Mouse (Mus musculus) hindbrain, embryonic 10.5 days (tissue): ENCODE results near the gene Irgc1. TPM values are rescaled to one million over a fixed set of nuclear protein-coding genes. Genes with fewer than 3 reads are reported as not detected.
"Not testable (repeated sequence)": the region's sequence is repeated elsewhere in the genome, so short reads cannot be mapped to it uniquely, and the experiment has no call there.

Source experiments
- DNase-seq: peaks from one replicate; pipeline ENCODE4 v3.0.0-alpha.2; 2017; ENCODE audit warnings: low spot score
- H3K27ac ChIP-seq: fragments of 300-500 bp; sonication (generic); 2 replicates; pipeline ENCODE4 v1.5.1; 2016; ENCODE audit warnings: mild to moderate bottlenecking, moderate library complexity
- H3K27me3 ChIP-seq: fragments of 300-500 bp; sonication (generic); 2 replicates; pipeline ENCODE4 v1.6.1; 2016; ENCODE audit warnings: mild to moderate bottlenecking; ENCODE audit not compliant: poor library complexity, insufficient read depth, severe bottlenecking
- H3K36me3 ChIP-seq: fragments of 300-500 bp; sonication (generic); 2 replicates; pipeline ENCODE4 v1.6.1; 2016; ENCODE audit warnings: mild to moderate bottlenecking, moderate library complexity
- H3K4me1 ChIP-seq: fragments of 300-500 bp; sonication (generic); replicated peaks from 2 replicates; pipeline ENCODE4 v1.6.1; 2016; ENCODE audit warnings: mild to moderate bottlenecking
- H3K4me3 ChIP-seq: fragments of 300-500 bp; sonication (generic); 2 replicates; pipeline ENCODE4 v1.5.1; 2016; ENCODE audit warnings: mild to moderate bottlenecking, moderate library complexity
- H3K9me3 ChIP-seq: fragments of 300-500 bp; sonication (generic); 2 replicates; pipeline ENCODE4 v1.6.1; 2016; ENCODE audit warnings: mild to moderate bottlenecking, moderate library complexity
- WGBS: fragments of 180-500 bp; shearing (Covaris S2); methylation state at CpG from one replicate; pipeline ENCODE4 v1.1.7; 2016; 5-methylcytosine and 5-hydroxymethylcytosine counted together
- polyA plus RNA-seq: library from polyadenylated mRNA; unstranded; fragments of >200 nt; fragmentation: Nextera tagmentation; extraction: Ambion mirVana; gene quantifications from 2 replicates; pipeline ENCODE4 v1.2.1, GENCODE M21; 2016

Gene Irgc1
- polyA plus RNA-seq, 1 experiment from 2014 or later = not detected

GRCm38 (mm10) chr7:24405649-24406048 lies 46.4 kb downstream of the Irgc1 start:
- H3K36me3 ChIP-seq = peaks cover 88% of the 10 kb centered on the region
- peaks cover 7% of the 10 kb centered on the region for H3K9me3 ChIP-seq

GRCm38 (mm10) chr7:24402851-24403250 lies 49.2 kb downstream of the Irgc1 start:
- no peaks in the 10 kb centered on the region for H3K27me3 ChIP-seq
- H3K9me3 ChIP-seq = peaks cover 7% of the 10 kb centered on the region
- DNase-seq = peak; percentile 17
- peaks cover 12% of the 10 kb centered on the region for H3K4me1 ChIP-seq
- H3K4me3 ChIP-seq = no peak overlapping the region
- peaks cover 69% of the 10 kb centered on the region for H3K36me3 ChIP-seq
- WGBS = 95% methylated on average over 9 of the region's 9 CpGs
- no peak overlapping the region for H3K27ac ChIP-seq

More at GRCm38 (mm10) chr7:24405649-24406048, 46.4 kb downstream of the Irgc1 start:
- Histone ChIP-seq H3K4me3 (no peak overlapping the region), H3K4me1 (peaks cover 8% of the 10 kb centered on the region), H3K27me3 (no peaks in the 10 kb centered on the region), H3K27ac (no peak overlapping the region)
- no peak for DNase-seq
- 92% methylated on average over 13 of the region's 13 CpGs for WGBS

GRCm38 (mm10) chr7:24400489-24400888 lies 51.6 kb downstream of the Irgc1 start:
- peak overlapping the region; percentile 70 for H3K4me3 ChIP-seq
- WGBS = 93% methylated on average over 4 of the region's 4 CpGs
- H3K27ac ChIP-seq, DNase-seq, H3K27me3 ChIP-seq, H3K9me3 ChIP-seq: not testable (repeated sequence)
- peaks cover 12% of the 10 kb centered on the region for H3K4me1 ChIP-seq
- peaks cover 46% of the 10 kb centered on the region for H3K36me3 ChIP-seq

GRCm38 (mm10) chr7:24400082-24400452 lies 52.0 kb downstream of the Irgc1 start:
- DNase-seq = no peak

GRCm38 (mm10) chr7:24399256-24400081 lies 52.6 kb downstream of the Irgc1 start, which contains the start of gene Smg9:
TSS of gene Smg9 (plus strand) at chr7:24399619.
- peak within 1 kb of the TSS; percentile 96 for H3K27ac ChIP-seq
- H3K4me3 ChIP-seq = peak within 1 kb of the TSS; percentile 70
- H3K36me3 ChIP-seq = peaks cover 36% of the 10 kb centered on the region
- no peaks in the 10 kb centered on the region for H3K27me3 ChIP-seq
- 3% methylated on average over 66 of the region's 66 CpGs for WGBS
- peaks cover 12% of the 10 kb centered on the region for H3K4me1 ChIP-seq
- peak; percentile 98 for DNase-seq
- H3K9me3 ChIP-seq = peaks cover 7% of the 10 kb centered on the region

More at GRCm38 (mm10) chr7:24400082-24400452, 52.0 kb downstream of the Irgc1 start:
- WGBS = 20% methylated on average over 3 of the region's 3 CpGs
- Histone ChIP-seq H3K9me3 (peaks cover 7% of the 10 kb centered on the region), H3K36me3 (peaks cover 42% of the 10 kb centered on the region), H3K27ac (peak overlapping the region; percentile 96), H3K4me3 (peak overlapping the region; percentile 70), H3K27me3 (no peaks in the 10 kb centered on the region), H3K4me1 (peaks cover 12% of the 10 kb centered on the region)

- WGBS = 93% methylated on average over 8 of the region's 8 CpGs
- Histone ChIP-seq H3K36me3 (peaks cover 26% of the 10 kb centered on the region), H3K4me1 (peaks cover 12% of the 10 kb centered on the region), H3K4me3 (no peak overlapping the region), H3K27me3 (no peaks in the 10 kb centered on the region), H3K27ac (no peak overlapping the region), H3K9me3 (peaks cover 7% of the 10 kb centered on the region)
- DNase-seq = no peak
These were observed 53.7 kb downstream of the Irgc1 start for GRCm38 (mm10) chr7:24398364-24398913.

GRCm38 (mm10) chr7:24396832-24397231 lies 55.3 kb downstream of the Irgc1 start:
- Histone ChIP-seq H3K27ac (no peak overlapping the region), H3K9me3 (no peaks in the 10 kb centered on the region), H3K27me3 (no peaks in the 10 kb centered on the region), H3K4me3 (no peak overlapping the region), H3K36me3 (peaks cover 10% of the 10 kb centered on the region), H3K4me1 (peaks cover 12% of the 10 kb centered on the region)
- 81% methylated on average over 11 of the region's 11 CpGs for WGBS
- DNase-seq = no peak

GRCm38 (mm10) chr7:24394475-24395161 lies 57.5 kb downstream of the Irgc1 start:
- H3K27ac ChIP-seq = no peak overlapping the region
- H3K9me3 ChIP-seq = no peaks in the 10 kb centered on the region
- no peaks in the 10 kb centered on the region for H3K27me3 ChIP-seq
- DNase-seq = no peak
- H3K36me3 ChIP-seq = no peaks in the 10 kb centered on the region
- H3K4me3 ChIP-seq = no peak overlapping the region
- 87% methylated on average over 15 of the region's 15 CpGs for WGBS
- H3K4me1 ChIP-seq = peaks cover 13% of the 10 kb centered on the region

- WGBS = 89% methylated on average over 3 of the region's 3 CpGs
- Histone ChIP-seq H3K9me3 (no peaks in the 10 kb centered on the region), H3K36me3 (no peaks in the 10 kb centered on the region), H3K4me1 (peaks cover 15% of the 10 kb centered on the region), H3K27ac (no peak overlapping the region), H3K4me3 (no peak overlapping the region), H3K27me3 (no peaks in the 10 kb centered on the region)
- DNase-seq = no peak
These were observed 58.0 kb downstream of the Irgc1 start for GRCm38 (mm10) chr7:24394054-24394453.

- Histone ChIP-seq H3K36me3 (no peaks in the 10 kb centered on the region), H3K9me3 (no peaks in the 10 kb centered on the region), H3K27me3 (no peaks in the 10 kb centered on the region), H3K4me3 (no peak overlapping the region), H3K27ac (no peak overlapping the region), H3K4me1 (peaks cover 13% of the 10 kb centered on the region; the same call in 1 of the 2 replicates)
- WGBS = 75% methylated on average over 2 of the region's 2 CpGs
- DNase-seq = no peak
These were observed 60.4 kb downstream of the Irgc1 start for GRCm38 (mm10) chr7:24391687-24392086.

GRCm38 (mm10) chr7:24391077-24391476 lies 61.0 kb downstream of the Irgc1 start:
- H3K9me3 ChIP-seq = no peaks in the 10 kb centered on the region
- H3K4me1 ChIP-seq = peaks cover 13% of the 10 kb centered on the region; the same call in 1 of the 2 replicates
- DNase-seq = no peak
- H3K4me3 ChIP-seq = no peak overlapping the region
- H3K27ac ChIP-seq = no peak overlapping the region
- H3K27me3 ChIP-seq = no peaks in the 10 kb centered on the region
- no peaks in the 10 kb centered on the region for H3K36me3 ChIP-seq
- WGBS = 47% methylated on average over 5 of the region's 5 CpGs

GRCm38 (mm10) chr7:24390512-24390911 lies 61.6 kb downstream of the Irgc1 start:
- no peak overlapping the region for H3K4me3 ChIP-seq
- no peaks in the 10 kb centered on the region for H3K36me3 ChIP-seq
- WGBS = 69% methylated on average over 7 of the region's 7 CpGs
- H3K27me3 ChIP-seq = no peaks in the 10 kb centered on the region
- H3K9me3 ChIP-seq = no peaks in the 10 kb centered on the region
- H3K27ac ChIP-seq = no peak overlapping the region
- H3K4me1 ChIP-seq = peaks cover 13% of the 10 kb centered on the region; the same call in 1 of the 2 replicates
- DNase-seq = no peak
